Mouse (Mus musculus) kidney, adult 8-10 months (tissue): ENCODE data around the gene Rapgef5.
A peak's percentile ranks its signal among the peaks of the same experiment; 100 is the strongest.

Experiments used
- DNase-seq, 2 experiments: peaks; one replicate each; pipeline ENCODE4 v3.0.0; 2022

Rapgef5 gene

DNA sequence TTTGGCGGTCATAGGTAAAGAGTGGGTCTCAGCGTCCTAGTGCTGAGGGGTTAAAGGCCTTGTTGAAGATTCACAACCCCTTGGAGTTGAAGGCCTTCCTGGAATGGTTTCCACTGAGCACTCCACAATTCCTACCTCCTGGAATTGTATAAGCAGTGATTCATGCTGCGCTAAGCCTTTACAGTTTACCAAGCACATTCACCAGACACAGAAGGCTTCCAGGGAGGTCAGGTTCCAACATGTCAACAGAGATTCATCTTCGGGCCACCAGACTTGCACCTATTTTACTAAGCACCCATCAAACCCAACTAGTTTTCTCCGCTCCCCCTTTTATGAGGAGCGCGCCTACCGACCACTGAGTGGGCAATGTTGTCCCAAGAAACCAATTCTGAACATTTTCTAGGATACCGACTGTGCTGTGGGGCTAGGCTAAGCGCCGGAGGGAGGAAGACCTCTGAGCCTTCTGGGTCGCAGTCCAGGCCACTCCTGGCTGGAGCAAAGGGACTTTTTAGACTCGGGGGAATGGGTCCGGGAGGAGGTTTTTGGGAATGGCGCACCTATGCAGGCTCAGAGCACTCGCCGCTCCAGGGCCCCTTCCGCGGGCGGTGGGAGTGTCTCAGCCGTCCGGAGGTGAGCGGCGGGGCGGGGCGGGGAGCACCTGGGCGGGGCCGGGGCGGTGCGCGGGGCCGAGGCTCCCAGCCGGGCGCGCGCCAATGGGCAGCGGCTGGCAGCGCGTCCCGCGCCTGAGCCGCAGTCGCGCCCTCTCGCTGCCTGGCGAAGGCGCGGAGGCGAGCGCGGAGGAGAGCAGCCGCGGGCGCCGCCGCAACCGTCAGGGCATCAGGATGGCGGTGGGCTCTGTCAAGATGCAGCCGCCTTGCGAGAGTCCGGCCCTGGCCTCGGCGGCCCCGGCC lies 17.2 kb downstream of the Rapgef5 start:
- DNase-seq: peak in 1 of 2 experiments; percentile 1

GRCm38 (mm10) chr12:117534087-117534751 lies 17.9 kb downstream of the Rapgef5 start:
- peak in 1 of 2 experiments; percentile 2 for DNase-seq

DNA sequence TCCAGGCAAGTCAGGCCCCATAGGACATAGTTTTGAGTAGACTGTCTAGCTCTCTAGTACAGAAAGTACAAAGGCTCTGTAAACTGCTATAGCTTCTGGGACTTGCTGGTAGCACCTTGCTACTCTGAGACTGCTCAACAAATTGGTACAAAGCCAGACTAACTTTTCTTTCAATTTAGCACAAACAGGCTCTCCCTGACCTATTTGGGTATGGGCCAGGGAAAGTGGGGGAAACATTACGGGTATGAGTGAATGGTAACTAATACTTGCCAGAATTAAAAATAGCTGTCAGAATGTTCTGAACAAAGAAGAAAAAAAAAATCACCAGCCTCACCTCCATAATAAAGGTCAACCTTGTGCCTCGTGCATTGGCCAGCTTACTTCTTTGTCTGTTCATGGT lies 24.1 kb downstream of the Rapgef5 start:
- DNase-seq: peak; percentile 2 to 14

- no peak for DNase-seq
Observed at GRCm38 (mm10) chr12:117545277-117545676, 29.0 kb downstream of the Rapgef5 start.

DNA sequence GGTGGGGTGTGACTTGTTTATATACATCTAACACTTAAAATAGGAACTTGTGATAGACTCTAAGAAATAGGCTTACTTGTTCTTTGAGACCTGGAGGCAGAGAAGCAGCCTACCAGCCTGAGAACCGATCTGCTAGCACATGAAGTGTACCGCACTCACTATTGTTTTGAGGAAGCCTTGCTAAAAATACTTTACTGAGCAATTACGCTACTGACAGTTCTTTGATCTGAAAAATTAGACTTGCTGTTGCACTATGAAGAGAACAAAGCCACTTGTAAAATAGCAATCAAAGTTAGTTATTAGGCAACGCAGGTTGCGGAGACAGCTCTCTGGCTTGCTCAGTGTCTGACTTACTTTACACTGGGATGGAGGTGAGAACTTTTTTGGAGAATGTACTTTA lies 37.1 kb downstream of the Rapgef5 start:
- no peak for DNase-seq

DNA sequence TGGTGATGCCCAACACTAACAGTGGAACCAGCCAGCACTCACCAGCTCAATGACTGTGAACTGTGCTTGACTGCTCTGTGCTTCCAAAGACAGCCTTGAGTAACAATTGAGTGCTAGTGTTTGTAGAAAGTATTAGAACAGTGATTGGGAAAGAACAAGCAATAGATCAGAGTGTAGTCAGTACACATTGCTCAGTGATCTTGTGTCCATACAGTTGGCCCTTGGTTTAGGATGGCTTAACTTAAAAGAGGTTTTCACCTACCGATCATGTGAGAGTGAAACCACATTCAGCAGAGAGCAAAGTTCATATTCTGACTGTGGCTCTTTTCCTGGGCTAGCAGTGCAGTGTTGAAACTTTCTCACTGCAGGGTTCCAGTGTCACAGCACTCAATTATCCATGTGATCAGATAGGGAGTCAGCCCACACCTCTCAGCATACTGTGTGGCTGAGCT lies 38.4 kb downstream of the Rapgef5 start:
- DNase-seq: no peak

DNA sequence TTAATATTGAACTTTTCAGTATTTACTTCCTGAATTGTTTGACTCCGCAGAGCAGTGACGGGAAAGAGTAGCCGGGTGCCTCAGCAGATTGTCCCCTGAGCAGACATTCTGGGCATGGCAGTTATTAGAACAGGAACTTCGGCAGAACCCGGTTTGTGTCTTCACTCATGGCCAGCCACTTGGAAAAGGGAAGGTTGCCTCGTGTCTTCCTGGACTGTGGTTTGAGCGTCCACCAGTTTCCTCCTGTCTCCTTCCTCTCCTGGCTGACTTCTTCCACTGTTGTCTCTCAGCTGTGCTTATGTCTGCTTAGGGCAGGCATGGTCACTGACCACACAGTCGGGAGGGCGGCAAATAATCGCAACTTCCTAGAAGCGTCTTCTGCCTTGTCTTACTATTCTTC lies 44.2 kb downstream of the Rapgef5 start:
- peak; percentile 3 to 6 for DNase-seq

DNA sequence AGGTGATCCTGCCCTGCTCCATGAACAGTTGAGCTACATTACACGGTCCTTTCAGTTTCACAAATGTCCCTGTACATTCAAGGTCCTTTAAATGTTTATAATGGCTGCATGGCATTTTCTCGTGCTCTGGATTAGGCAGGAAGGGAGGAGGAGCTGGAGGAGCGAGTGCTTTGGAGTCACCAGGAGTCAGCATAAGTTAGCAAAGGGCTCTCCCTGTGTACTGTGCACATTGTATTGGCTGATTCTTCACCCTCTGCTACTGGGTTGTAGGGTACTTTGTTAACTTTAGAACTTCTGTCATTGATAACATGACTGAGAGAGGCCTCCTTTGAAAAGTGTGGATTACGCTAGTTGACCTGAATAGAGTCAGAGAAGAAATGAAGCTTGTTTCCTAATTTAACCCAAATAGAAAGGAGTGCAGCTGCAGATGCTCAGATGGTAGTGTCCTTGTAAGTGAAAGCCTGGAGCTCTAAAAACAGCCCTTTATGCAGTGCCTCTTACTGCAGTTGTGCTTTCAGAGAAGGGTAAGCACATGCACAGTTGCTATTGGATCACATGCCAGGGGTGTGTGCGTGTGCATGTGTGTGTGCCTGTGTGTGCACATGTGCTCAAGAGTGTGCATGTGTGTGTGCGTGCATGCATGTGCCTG lies 45.3 kb downstream of the Rapgef5 start:
- no peak for DNase-seq

- DNase-seq: no peak
Observed at GRCm38 (mm10) chr12:117562085-117562484, 45.8 kb downstream of the Rapgef5 start.

GRCm38 (mm10) chr12:117563859-117564258 lies 47.6 kb downstream of the Rapgef5 start:
- no peak for DNase-seq

GRCm38 (mm10) chr12:117566298-117566697 lies 50.0 kb downstream of the Rapgef5 start:
- DNase-seq: no peak

GRCm38 (mm10) chr12:117569671-117570070 lies 53.4 kb downstream of the Rapgef5 start:
- no peak for DNase-seq

- DNase-seq: no peak
Observed at GRCm38 (mm10) chr12:117584256-117584655, 68.0 kb downstream of the Rapgef5 start.

DNA sequence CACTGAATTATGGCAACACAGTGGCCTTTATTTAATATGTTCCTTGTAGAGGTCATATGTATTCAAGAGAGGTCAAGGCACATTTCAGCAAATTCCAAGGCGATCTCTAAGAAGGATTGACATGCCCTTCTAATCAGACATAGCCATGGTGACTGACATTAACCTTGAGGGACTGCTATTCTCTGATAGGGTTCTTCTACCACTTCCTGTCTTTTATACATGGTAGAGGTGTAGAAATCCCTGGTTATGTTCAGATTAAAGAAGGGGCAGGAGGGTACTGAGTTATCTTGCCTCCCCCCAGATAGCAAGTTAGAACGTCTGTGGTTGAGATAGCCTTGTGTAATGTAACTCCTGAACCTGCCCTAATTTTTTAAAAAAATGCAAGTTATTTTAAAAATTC lies 69.1 kb downstream of the Rapgef5 start:
- DNase-seq: no peak

DNA sequence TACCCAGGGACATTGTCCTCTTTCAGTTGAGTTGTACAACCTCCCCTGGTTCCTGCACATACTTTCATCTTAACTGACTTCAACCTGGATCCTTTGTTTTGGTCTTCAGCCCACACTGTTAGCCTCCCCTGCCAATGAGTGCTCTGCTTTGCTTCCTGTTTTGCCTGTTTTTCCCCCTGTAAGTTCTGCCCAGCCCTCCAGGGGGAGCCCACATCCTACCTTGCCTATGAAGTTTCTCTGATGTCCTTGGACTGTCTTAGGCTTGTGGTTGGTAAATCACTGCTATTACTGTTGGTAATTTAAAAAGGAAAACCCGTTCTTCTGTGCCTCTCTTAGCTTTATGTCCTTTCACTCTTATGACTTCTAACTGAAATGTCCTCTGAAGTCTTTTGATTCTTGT lies 69.8 kb downstream of the Rapgef5 start:
- DNase-seq: peak; percentile 53 to 82

DNA sequence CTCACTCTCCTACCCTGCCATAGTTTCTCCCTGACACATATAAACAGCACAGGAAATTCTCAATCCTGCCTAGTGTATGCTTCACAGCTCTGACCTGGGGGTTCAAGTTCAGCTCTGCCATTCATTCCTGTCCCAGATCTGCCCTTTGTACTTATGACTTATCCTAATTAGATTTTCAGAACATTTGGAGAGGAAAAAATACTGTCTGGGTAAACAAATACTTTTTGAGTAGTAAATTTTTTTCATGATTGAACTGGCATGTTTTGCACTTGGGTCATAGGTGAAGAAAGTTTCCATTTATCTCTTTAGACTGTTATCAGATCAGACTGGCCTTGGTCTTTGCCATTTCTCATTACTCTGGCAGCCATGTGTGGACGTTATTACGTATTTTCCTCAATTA lies 72.9 kb downstream of the Rapgef5 start:
- DNase-seq: peak; percentile 4 to 36

DNA sequence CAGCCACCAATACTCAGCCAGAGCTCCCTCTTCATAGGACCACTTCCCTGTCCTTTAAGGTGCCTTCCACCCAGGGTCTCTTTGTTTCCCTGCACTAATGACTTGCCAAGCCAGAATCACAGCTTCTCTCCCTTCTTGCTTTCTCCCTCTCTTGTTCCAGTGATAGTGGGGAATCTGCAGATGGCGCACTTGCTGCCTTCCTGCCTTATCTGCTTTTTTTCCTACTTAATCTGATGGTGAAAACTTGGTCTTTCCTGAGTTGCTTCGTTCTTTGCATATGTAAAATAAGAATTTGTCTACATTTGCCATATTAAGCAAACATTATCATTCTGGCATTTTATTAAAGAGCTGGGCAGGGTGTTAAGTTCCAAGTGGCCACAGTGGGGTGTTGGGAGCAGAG lies 75.7 kb downstream of the Rapgef5 start:
- DNase-seq: peak in 1 of 2 experiments; percentile 2

DNA sequence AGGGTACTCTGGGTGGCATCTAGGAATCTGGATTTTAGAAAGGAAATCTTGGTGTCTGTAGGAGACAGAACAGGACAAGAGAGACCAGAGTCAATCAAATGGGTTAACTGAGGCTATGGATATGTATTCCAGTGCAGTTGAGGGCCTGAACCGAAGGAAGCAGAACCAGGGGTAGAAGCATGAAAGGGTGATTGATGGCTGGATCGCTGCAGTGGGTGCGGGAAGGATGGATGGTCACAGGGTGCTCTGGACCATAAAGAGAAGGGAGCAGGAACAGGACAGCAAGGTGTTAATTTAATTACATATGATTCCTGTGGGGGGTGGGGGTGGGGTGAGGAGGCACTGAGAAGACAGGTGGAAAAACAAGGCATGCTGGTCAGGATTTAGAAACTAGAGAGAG lies 76.3 kb downstream of the Rapgef5 start:
- no peak for DNase-seq

GRCm38 (mm10) chr12:117595179-117595578 lies 78.9 kb downstream of the Rapgef5 start:
- no peak for DNase-seq

- no peak for DNase-seq
Observed at GRCm38 (mm10) chr12:117598190-117598589, 81.9 kb downstream of the Rapgef5 start.

DNA sequence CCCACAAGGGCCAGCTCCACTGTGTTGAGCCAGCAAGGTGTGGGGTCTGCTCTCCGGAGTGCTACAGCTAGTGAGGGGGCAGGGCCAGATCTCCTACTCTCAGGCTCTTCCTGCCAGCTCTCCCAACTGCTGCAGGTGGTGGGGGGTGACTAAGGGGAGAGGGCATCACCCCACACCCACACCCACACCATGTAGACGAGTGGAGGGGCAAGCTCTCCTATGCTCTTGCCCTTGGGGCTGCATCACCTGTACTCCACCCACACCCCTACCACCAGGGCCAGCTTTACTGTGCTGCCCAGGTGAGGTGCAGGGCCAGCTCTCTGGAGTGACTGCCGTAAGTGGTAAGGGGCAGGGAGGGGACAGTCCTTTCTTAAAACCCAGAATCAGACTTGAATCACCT lies 89.7 kb downstream of the Rapgef5 start:
- DNase-seq: no peak

DNA sequence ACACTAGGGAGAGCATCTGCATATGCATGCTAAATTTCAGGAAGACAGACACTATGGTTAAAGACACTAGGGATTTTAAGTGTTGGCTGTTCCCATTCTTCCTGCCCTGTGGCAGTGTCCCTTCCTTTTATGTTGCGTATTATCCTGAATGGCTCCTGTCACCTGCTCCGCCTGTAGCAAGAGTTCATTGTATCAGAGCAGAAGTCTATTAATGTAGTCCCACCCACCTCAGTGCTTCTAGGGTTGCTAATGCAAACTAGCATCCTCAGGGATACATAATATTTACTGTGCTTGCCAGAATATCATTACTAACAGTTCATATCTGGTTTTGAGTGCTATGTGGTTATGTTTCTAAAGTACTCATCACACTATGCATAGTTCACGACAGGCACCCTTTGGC lies 96.4 kb downstream of the Rapgef5 start:
- DNase-seq: no peak

DNA sequence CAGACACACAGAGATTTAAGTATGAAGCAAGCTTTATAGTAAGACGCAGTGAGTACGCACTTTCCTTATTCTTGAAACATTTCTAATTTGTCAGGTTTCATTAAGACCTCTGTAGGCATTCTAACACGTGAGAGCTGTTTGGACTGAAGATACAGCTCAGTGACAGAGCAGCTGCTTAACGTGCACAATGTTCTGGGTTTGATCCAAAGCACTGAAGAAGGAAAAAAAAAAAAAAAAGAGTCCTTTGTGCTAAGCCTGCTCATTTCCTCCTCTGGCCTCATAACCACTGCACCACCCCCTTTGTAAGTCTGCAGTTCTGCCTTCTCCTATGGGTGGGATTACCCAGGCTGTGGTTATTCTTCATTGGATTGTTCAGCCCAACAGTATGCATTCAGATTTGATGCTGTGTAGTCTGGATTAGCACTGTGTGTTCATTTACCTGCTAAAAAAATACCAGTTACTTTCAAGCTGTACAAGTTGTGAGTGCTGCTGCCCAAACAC lies 103.3 kb downstream of the Rapgef5 start:
- DNase-seq: no peak
